ENCODE assay signal across 9 mouse cellular contexts in the genomic region with DNA sequence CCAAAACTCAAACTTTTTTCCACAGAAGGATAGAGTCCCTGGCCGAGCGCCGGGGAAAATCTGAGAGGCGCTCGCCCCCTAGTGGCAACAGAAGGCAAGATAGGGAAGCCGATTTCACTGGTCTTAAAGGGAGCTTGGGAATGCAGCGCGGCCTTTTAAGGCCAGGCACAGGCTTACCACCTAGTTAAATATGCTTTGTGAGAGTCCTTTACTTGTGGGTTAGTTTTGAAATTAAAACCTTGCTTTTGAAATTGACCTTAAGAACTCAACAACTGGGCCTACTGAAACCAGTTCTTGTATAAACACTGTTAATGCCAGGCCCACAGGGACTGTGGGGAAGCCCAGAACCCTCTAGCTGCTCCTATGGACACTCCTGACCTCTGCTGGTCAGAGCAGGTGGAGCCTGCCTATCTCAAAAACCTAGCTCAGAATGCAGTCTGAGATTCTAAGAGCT. TPM values are rescaled to one million over a fixed set of nuclear protein-coding genes. Genes with fewer than 3 reads are reported as not detected.
DNase-seq lines count a peak whose midpoint lies in the region; ATAC-seq lines count a peak whose summit lies in the region.
"Had no signal": no experiment of that assay in that cellular context is flagged by ENCODE, and none has a peak within 500 bp of the region (broad histone marks: within the 10 kb centered on the region; RNA-seq: fewer than 3 reads in every experiment).

No protein-coding gene starts in this region.

- H3K27me3 ChIP-seq in heart, embryonic 14.5 days (ENCODE audit: control insufficient read depth, insufficient read depth, low read length), result no peaks in the 10 kb centered on the region
- H3K27me3 ChIP-seq in liver, embryonic 12.5 days (replicated peaks), result no peaks in the 10 kb centered on the region
- H3K27me3 ChIP-seq in stomach, embryonic 14.5 days (ENCODE audit: control insufficient read depth, insufficient read depth, low read length), result no peaks in the 10 kb centered on the region

- DNase-seq in CD8-positive naive resting alpha-beta T cell, adult 2 months (ENCODE audit: low read depth in 2 of 2, low spot score in 2 of 2), result peak; percentile 60 to 71
- DNase-seq in c-Kit-negative CD71-positive TER-119-positive erythroid progenitor cells, embryonic 14.5 days (ENCODE audit: low read depth, low spot score), result peak; percentile 64
- peak; percentile 72 for DNase-seq in fibroblast of lung, adult 2 months (ENCODE audit: low read depth)
- peak; percentile 87 for DNase-seq in kidney, postnatal 10 days
- peak; percentile 74 to 81 for DNase-seq in natural killer cell, adult 2 months (ENCODE audit: low spot score in 2 of 2)

- peak; percentile 86 for ATAC-seq in heart, embryonic 14.5 days (ENCODE audit: insufficient number of reproducible peaks, insufficient read depth, low FRiP score, low read depth)
- peak; percentile 89 for ATAC-seq in liver, embryonic 12.5 days
- ATAC-seq in stomach, embryonic 14.5 days (ENCODE audit: insufficient number of reproducible peaks, insufficient read depth, low FRiP score, low read depth), result peak; percentile 95

- no peaks in the 10 kb centered on the region for H3K36me3 ChIP-seq in heart, embryonic 14.5 days (ENCODE audit: control insufficient read depth, insufficient read depth, low read length)
- H3K36me3 ChIP-seq in liver, embryonic 12.5 days, result no peaks in the 10 kb centered on the region
- H3K36me3 ChIP-seq in stomach, embryonic 14.5 days (ENCODE audit: control insufficient read depth, insufficient read depth, low read length), result no peaks in the 10 kb centered on the region

- no peaks in the 10 kb centered on the region for H3K9me3 ChIP-seq in heart, embryonic 14.5 days (ENCODE audit: control insufficient read depth, low read length)
- H3K9me3 ChIP-seq in liver, embryonic 12.5 days (replicated peaks), result no peaks in the 10 kb centered on the region
- H3K9me3 ChIP-seq in stomach, embryonic 14.5 days (ENCODE audit: control insufficient read depth, low read depth, low read length), result no peaks in the 10 kb centered on the region

- H3K4me1 ChIP-seq in heart, embryonic 14.5 days (ENCODE audit: control insufficient read depth in 2 of 2, insufficient read depth in 2 of 2, low read length in 2 of 2), result 0 out of 4 replicates have a peak, but pooled peaks cover 0 to 2% of the 10 kb centered on the region in 2 experiments
- H3K4me1 ChIP-seq in liver, embryonic 12.5 days, result 0 out of 2 replicates have a peak, but pooled peaks cover 3% of the 10 kb centered on the region
- H3K4me1 ChIP-seq in stomach, embryonic 14.5 days (ENCODE audit: control insufficient read depth, insufficient read depth, low read length), result no peaks in the 10 kb centered on the region

- H3K4me3 ChIP-seq in heart, embryonic 14.5 days (ENCODE audit: control insufficient read depth in 1 of 2, insufficient read depth in 1 of 2, low read depth in 1 of 2, low read length in 2 of 2), result 0 out of 4 replicates have a peak overlapping the region, but pooled peaks of 1 of the 2 experiments have one; percentile 3
- peak overlapping the region; percentile 20; the same call in 1 of the 2 replicates for H3K4me3 ChIP-seq in liver, embryonic 12.5 days
- no peak overlapping the region for H3K4me3 ChIP-seq in stomach, embryonic 14.5 days (ENCODE audit: low read depth, low read length)

- no peak overlapping the region for H3K9ac ChIP-seq in heart, embryonic 14.5 days (ENCODE audit: low read length)
- H3K9ac ChIP-seq in liver, embryonic 12.5 days, result 0 out of 2 replicates have a peak overlapping the region, but pooled peaks have one; percentile 12
- H3K9ac ChIP-seq in stomach, embryonic 14.5 days (replicated peaks; ENCODE audit: low read depth, low read length), result no peak overlapping the region

- WGBS in heart, embryonic 14.5 days, result 1% methylated on average over 8 of the region's 8 CpGs
- WGBS in liver, embryonic 12.5 days (ENCODE audit: insufficient replicate concordance), result 1% methylated on average over 8 of the region's 8 CpGs
- under 1% methylated on average over 8 of the region's 8 CpGs for WGBS in stomach, embryonic 14.5 days

- no peak overlapping the region for H3K27ac ChIP-seq in heart, embryonic 14.5 days (replicated peaks in 1 of 2; ENCODE audit: control insufficient read depth in 1 of 2, insufficient read depth in 1 of 2, low read depth in 2 of 2, low read length in 2 of 2)
- no peak overlapping the region for H3K27ac ChIP-seq in liver, embryonic 12.5 days
- no peak overlapping the region for H3K27ac ChIP-seq in stomach, embryonic 14.5 days (ENCODE audit: low read length)
- H3K27ac ChIP-seq: macrophage had no signal

- H3K4me2 ChIP-seq in heart, embryonic 14.5 days (ENCODE audit: low read length), result peak overlapping the region; percentile 57
- peak overlapping the region; percentile 49 for H3K4me2 ChIP-seq in liver, embryonic 12.5 days
- peak overlapping the region; percentile 26; the same call in 1 of the 2 replicates for H3K4me2 ChIP-seq in stomach, embryonic 14.5 days (replicated peaks; ENCODE audit: low read depth, low read length)

RNA-seq across cellular contexts. Expression of a gene that starts 20.2 kb away (rescaled TPM):
- polyA plus RNA-seq in heart, embryonic 14.5 days (2014; fragmentation: Nextera tagmentation; extraction: Ambion mirVana), result 49.6 and 53.8 TPM in 2 replicates
- polyA plus RNA-seq in liver, embryonic 12.5 days (2016; fragmentation: Nextera tagmentation; extraction: Ambion mirVana), result 126 and 130 TPM in 2 replicates
- 52.6 and 56.5 TPM in 2 replicates for polyA plus RNA-seq in stomach, embryonic 14.5 days (2014; fragmentation: Nextera tagmentation; extraction: Ambion mirVana)
